Mouse (Mus musculus) hindbrain, embryonic 15.5 days (tissue): ENCODE results near the gene Usf3. TPM values are rescaled to one million over a fixed set of nuclear protein-coding genes. Genes with fewer than 3 reads are reported as not detected.

Experiments
- ATAC-seq: fragments of 200-750 bp; cut with Nextera tagmentation; 2 replicates; pipeline ENCODE4 v1.8.0; 2017; ENCODE audit warnings: low read depth, moderate number of reproducible peaks, moderate TSS enrichment; ENCODE audit not compliant: low FRiP score
- H3K27ac ChIP-seq: fragments of 300-500 bp; sonication (generic); replicated peaks from 2 replicates; pipeline ENCODE4 v1.5.1; 2015; ENCODE audit warnings: mild to moderate bottlenecking, inconsistent platforms
- H3K27me3 ChIP-seq: fragments of 300-500 bp; sonication (generic); 2 replicates; pipeline ENCODE4 v1.6.1; 2015; ENCODE audit warnings: control low read depth, inconsistent platforms
- H3K36me3 ChIP-seq: fragments of 300-500 bp; sonication (generic); 2 replicates; pipeline ENCODE4 v1.6.1; 2015; ENCODE audit warnings: control low read depth, inconsistent platforms
- H3K4me1 ChIP-seq: fragments of 300-500 bp; sonication (generic); replicated peaks from 2 replicates; pipeline ENCODE4 v1.6.1; 2015; ENCODE audit warnings: control low read depth, inconsistent platforms
- H3K4me2 ChIP-seq: fragments of 300-500 bp; sonication (generic); 2 replicates; pipeline ENCODE4 v1.6.1; 2015; ENCODE audit warnings: moderate library complexity, mild to moderate bottlenecking, inconsistent platforms
- H3K4me3 ChIP-seq: fragments of 300-500 bp; sonication (generic); 2 replicates; pipeline ENCODE4 v1.5.1; 2015; ENCODE audit warnings: mild to moderate bottlenecking, inconsistent platforms
- H3K9ac ChIP-seq: fragments of 300-500 bp; sonication (generic); 2 replicates; pipeline ENCODE4 v1.6.1; 2015; ENCODE audit warnings: inconsistent platforms
- H3K9me3 ChIP-seq: fragments of 300-500 bp; sonication (generic); 2 replicates; pipeline ENCODE4 v1.6.1; 2016; ENCODE audit warnings: control low read depth, inconsistent platforms
- WGBS: fragments of 180-500 bp; shearing (Covaris S2); methylation state at CpG from one replicate; pipeline ENCODE4 v1.1.7; 2015; 5-methylcytosine and 5-hydroxymethylcytosine counted together
- polyA plus RNA-seq: library from polyadenylated mRNA; unstranded; fragments of >200 nt; fragmentation: Nextera tagmentation; extraction: Ambion mirVana; gene quantifications from 2 replicates; pipeline ENCODE4 v1.2.1, GENCODE M21; 2015

The Usf3 gene
- polyA plus RNA-seq, 1 experiment from 2014 or later = 2.4 TPM

DNA sequence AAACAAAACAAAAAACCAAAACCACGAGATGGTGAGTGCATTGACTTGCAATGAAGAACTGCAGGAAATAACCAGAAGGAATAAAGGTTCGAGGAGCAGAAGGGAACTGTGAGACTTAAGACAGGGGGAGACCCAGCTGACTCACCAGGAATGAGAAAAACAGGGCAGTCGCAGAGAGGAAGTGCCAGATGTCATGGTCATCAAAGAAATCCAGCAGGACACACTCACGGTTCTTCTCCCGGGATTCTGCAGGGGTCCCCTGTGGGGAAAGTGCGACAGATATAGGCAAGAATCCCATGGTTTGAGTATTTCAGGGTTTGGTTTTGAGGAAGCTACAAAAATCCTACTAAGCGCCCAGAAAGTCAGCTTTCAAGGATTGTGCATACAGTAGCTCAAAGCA is 70.3 kb downstream of the Usf3 start:
- Histone ChIP-seq H3K4me3 (no peak overlapping the region), H3K4me2 (no peak overlapping the region), H3K27me3 (no peaks in the 10 kb centered on the region), H3K27ac (no peak overlapping the region), H3K36me3 (no peaks in the 10 kb centered on the region), H3K4me1 (no peaks in the 10 kb centered on the region), H3K9me3 (no peaks in the 10 kb centered on the region), H3K9ac (no peak overlapping the region)
- ATAC-seq = no peak
- WGBS = 74% methylated on average over 7 of the region's 7 CpGs

DNA sequence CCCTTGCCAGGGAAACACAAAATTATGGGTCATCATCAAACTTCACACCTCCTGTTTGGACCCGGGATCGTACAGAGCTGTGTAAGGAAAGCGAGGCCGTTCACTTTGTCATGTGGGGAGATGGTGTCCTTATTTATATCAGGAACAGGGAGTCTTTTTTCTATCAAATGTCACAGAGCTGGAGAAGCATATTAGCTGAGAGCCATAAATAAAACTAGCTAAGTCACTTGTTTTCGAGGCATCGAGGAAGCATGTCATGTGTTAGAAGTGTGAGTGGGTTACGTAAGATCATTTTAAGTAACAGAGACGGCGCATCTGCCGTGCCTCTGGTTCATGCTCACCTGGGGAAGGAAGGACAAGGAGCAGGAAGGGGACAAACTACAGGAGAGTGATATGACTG is 76.9 kb downstream of the Usf3 start:
- Histone ChIP-seq H3K36me3 (no peaks in the 10 kb centered on the region), H3K9me3 (no peaks in the 10 kb centered on the region), H3K27ac (no peak overlapping the region), H3K4me1 (no peaks in the 10 kb centered on the region), H3K9ac (no peak overlapping the region), H3K4me2 (no peak overlapping the region), H3K27me3 (no peaks in the 10 kb centered on the region), H3K4me3 (no peak overlapping the region)
- no peak for ATAC-seq
- 93% methylated on average over 10 of the region's 10 CpGs for WGBS

GRCm38 (mm10) chr16:44252735-44253134 is 79.7 kb downstream of the Usf3 start:
- Histone ChIP-seq H3K9ac (no peak overlapping the region), H3K27me3 (no peaks in the 10 kb centered on the region), H3K4me2 (no peak overlapping the region), H3K4me3 (no peak overlapping the region), H3K36me3 (no peaks in the 10 kb centered on the region), H3K4me1 (no peaks in the 10 kb centered on the region), H3K27ac (no peak overlapping the region), H3K9me3 (no peaks in the 10 kb centered on the region)
- 93% methylated on average over 3 of the region's 3 CpGs for WGBS
- no peak for ATAC-seq

DNA sequence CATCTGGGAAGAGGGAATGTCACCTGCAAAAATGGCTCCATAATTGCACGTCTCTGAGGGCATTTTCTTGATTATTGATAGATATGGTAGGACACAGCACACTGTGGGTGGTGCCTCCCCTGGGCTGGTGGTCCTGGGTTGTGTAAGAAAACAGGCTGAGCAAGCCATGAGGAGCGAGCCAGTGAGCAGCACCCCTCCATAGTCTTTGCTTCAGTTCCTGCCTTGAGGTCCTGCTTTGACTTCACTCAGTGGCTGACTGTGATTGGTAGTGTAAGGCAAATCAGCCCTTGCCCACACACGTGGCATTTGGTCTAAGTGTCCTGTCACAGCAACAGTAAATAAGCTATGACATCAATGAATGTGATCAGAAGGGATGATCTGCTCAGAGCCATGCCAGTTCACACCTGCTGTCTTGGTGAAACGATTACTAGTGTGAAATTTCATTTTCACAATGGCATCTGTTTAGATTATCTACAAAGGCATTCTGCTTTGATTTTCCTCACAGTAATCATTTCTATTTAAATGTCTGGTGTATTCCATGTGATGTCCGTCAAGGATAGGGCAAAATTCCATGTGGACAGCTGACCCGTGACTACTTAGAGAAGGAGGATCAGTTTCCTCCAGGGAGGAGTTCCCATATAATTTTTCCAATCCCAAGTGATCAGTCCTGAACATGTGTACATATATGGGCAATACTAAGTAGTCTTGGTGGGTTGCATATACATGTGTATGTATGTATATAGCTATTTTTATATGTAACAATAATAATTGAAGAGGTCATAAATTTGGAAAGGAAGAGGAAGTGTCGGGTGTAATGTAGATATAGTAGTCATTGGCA is 81.0 kb downstream of the Usf3 start:
- H3K36me3 ChIP-seq = no peaks in the 10 kb centered on the region
- H3K4me1 ChIP-seq = no peaks in the 10 kb centered on the region
- no peaks in the 10 kb centered on the region for H3K9me3 ChIP-seq
- 79% methylated on average over 7 of the region's 7 CpGs for WGBS
- no peak overlapping the region for H3K9ac ChIP-seq
- no peak for ATAC-seq
- no peaks in the 10 kb centered on the region for H3K27me3 ChIP-seq
- H3K4me3 ChIP-seq = no peak overlapping the region
- no peak overlapping the region for H3K4me2 ChIP-seq
- H3K27ac ChIP-seq = no peak overlapping the region

- Histone ChIP-seq H3K9me3 (no peaks in the 10 kb centered on the region), H3K4me1 (no peaks in the 10 kb centered on the region), H3K36me3 (no peaks in the 10 kb centered on the region), H3K4me2 (no peak overlapping the region), H3K27ac (no peak overlapping the region), H3K4me3 (no peak overlapping the region), H3K27me3 (no peaks in the 10 kb centered on the region), H3K9ac (no peak overlapping the region)
- WGBS = 84% methylated on average over 7 of the region's 7 CpGs
- ATAC-seq = no peak; the same call in 1 of the 2 replicates
These were observed 81.7 kb downstream of the Usf3 start for GRCm38 (mm10) chr16:44254698-44255097.

DNA sequence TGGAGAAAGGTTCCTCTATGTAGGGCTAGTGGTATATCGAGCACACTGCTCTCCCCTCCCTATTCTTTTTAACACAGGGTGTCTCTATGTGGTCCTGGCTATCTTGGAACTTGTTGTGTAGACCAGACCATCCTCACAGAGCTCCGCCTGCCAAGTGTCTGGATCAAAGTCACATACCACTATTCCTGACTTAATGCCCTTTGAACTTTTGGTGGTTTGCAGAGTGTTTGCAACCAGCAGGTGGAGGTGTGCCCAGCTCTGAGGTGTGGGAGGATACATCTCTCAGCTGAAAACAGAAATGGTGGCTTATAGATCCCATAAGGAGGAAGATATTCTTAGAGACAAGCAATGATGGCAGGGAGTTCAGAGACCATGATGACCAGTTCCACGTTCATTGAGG is 84.4 kb downstream of the Usf3 start:
- Histone ChIP-seq H3K36me3 (no peaks in the 10 kb centered on the region), H3K4me3 (no peak overlapping the region), H3K27ac (no peak overlapping the region), H3K4me1 (no peaks in the 10 kb centered on the region), H3K9ac (no peak overlapping the region), H3K4me2 (no peak overlapping the region), H3K27me3 (no peaks in the 10 kb centered on the region), H3K9me3 (no peaks in the 10 kb centered on the region)
- 84% methylated on average over 3 of the region's 3 CpGs for WGBS
- ATAC-seq = no peak

GRCm38 (mm10) chr16:44264916-44265315 is 91.9 kb downstream of the Usf3 start:
- H3K9me3 ChIP-seq = no peaks in the 10 kb centered on the region
- WGBS = 62% methylated on average over 2 of the region's 2 CpGs
- H3K27ac ChIP-seq = no peak overlapping the region
- ATAC-seq = no peak
- no peak overlapping the region for H3K9ac ChIP-seq
- H3K27me3 ChIP-seq = no peaks in the 10 kb centered on the region
- no peaks in the 10 kb centered on the region for H3K4me1 ChIP-seq
- H3K4me3 ChIP-seq = no peak overlapping the region
- H3K36me3 ChIP-seq = no peaks in the 10 kb centered on the region
- H3K4me2 ChIP-seq = no peak overlapping the region

DNA sequence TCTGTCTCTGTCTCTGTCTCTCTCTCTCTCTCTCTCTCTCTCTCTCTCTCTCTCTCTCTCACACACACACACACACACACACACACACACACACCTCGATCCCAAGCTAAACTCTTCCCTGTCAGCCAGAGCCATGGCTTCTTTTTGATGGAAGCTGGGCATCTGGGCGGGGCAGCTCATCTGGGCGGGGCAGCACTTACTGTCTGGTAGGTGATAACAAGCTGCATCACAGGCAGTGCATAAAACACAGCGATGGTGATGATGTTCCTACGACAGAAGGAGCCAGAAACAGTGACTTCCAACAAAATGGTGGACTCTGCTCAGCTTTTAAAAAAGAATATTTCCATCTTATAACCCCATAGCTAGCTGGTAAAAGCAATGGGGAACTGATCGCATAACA is 92.5 kb downstream of the Usf3 start:
- ATAC-seq = no peak
- H3K4me2 ChIP-seq = no peak overlapping the region
- H3K27ac ChIP-seq = no peak overlapping the region
- no peaks in the 10 kb centered on the region for H3K4me1 ChIP-seq
- H3K4me3 ChIP-seq = no peak overlapping the region
- no peaks in the 10 kb centered on the region for H3K9me3 ChIP-seq
- H3K27me3 ChIP-seq = no peaks in the 10 kb centered on the region
- WGBS = 86% methylated on average over 6 of the region's 6 CpGs
- no peak overlapping the region for H3K9ac ChIP-seq
- H3K36me3 ChIP-seq = no peaks in the 10 kb centered on the region

GRCm38 (mm10) chr16:44268541-44269215 is 95.6 kb downstream of the Usf3 start:
- 89% methylated on average over 7 of the region's 7 CpGs for WGBS
- Histone ChIP-seq H3K4me2 (no peak overlapping the region), H3K9ac (no peak overlapping the region), H3K27me3 (no peaks in the 10 kb centered on the region), H3K4me3 (no peak overlapping the region), H3K36me3 (no peaks in the 10 kb centered on the region), H3K9me3 (no peaks in the 10 kb centered on the region), H3K27ac (no peak overlapping the region), H3K4me1 (no peaks in the 10 kb centered on the region)
- ATAC-seq = no peak

GRCm38 (mm10) chr16:44269578-44269977 is 96.5 kb downstream of the Usf3 start:
- Histone ChIP-seq H3K36me3 (no peaks in the 10 kb centered on the region), H3K4me1 (no peaks in the 10 kb centered on the region), H3K9ac (no peak overlapping the region), H3K4me2 (no peak overlapping the region), H3K4me3 (no peak overlapping the region), H3K27me3 (no peaks in the 10 kb centered on the region), H3K27ac (no peak overlapping the region), H3K9me3 (no peaks in the 10 kb centered on the region)
- ATAC-seq = no peak
- 83% methylated on average over 6 of the region's 6 CpGs for WGBS

GRCm38 (mm10) chr16:44270606-44271005 is 97.6 kb downstream of the Usf3 start:
- no peak overlapping the region for H3K27ac ChIP-seq
- ATAC-seq = no peak
- no peaks in the 10 kb centered on the region for H3K27me3 ChIP-seq
- 77% methylated on average over 5 of the region's 5 CpGs for WGBS
- no peaks in the 10 kb centered on the region for H3K4me1 ChIP-seq
- no peak overlapping the region for H3K4me3 ChIP-seq
- no peak overlapping the region for H3K9ac ChIP-seq
- H3K4me2 ChIP-seq = no peak overlapping the region
- no peaks in the 10 kb centered on the region for H3K36me3 ChIP-seq
- H3K9me3 ChIP-seq = no peaks in the 10 kb centered on the region

DNA sequence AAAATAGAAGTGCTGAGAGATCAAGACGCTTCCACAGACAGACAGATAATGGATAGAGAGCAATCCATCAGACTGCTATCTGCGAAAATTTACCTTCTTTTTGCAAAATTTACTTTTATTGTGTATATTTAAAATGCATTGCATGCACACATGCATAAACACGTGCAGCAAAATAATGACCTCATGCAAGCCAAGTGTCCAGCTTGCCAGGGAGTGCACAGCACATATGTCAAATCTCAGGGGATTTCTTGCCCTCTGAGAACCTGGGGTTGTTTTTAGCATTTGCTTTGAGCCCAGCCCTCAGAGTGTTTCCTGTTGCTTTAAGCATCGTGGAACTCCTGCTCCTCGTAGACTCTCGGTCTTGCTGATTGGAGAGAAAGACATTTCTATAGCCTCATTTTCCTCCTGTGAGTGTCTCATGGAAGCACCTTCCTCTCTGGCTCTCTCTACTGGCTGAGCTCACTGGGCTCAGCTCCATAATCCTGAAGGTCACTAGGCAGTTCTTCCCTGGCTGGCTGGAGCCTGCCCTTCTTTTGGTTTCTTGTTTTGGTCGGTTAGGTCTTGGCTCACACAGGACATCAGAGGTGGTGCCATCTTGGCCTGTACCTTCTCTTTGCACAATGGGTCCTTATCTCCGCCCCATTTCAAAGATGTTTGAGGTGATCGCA is 98.5 kb downstream of the Usf3 start:
- no peak for ATAC-seq
- no peak overlapping the region for H3K27ac ChIP-seq
- no peak overlapping the region for H3K4me2 ChIP-seq
- H3K4me3 ChIP-seq = no peak overlapping the region
- no peaks in the 10 kb centered on the region for H3K36me3 ChIP-seq
- no peaks in the 10 kb centered on the region for H3K4me1 ChIP-seq
- H3K9ac ChIP-seq = no peak overlapping the region
- no peaks in the 10 kb centered on the region for H3K9me3 ChIP-seq
- H3K27me3 ChIP-seq = no peaks in the 10 kb centered on the region
- 73% methylated on average over 9 of the region's 9 CpGs for WGBS
